Mouse (Mus musculus) megakaryocyte progenitor cell, adult 5-6 weeks (primary cell): ENCODE data around the gene Igfbp3. TPM values are rescaled to one million over a fixed set of nuclear protein-coding genes. Genes with fewer than 3 reads are reported as not detected.

Experiments used
- ATAC-seq: replicated peaks from 2 replicates; pipeline ENCODE4 v1.8.0; 2016; ENCODE audit warnings: mild to moderate bottlenecking, moderate TSS enrichment, inconsistent platforms; ENCODE audit not compliant: poor library complexity
- total RNA-seq, 2 experiments: library from RNA; stranded (forward) in 1 of 2; stranded (reverse) in 1 of 2; fragments of 157-497, 149-512 nt in 1 of 2; fragments of 200-1000 nt in 1 of 2; gene quantifications; 2 replicates each; pipeline versions ENCODE4 v1.2.3 to v1.2.4; 2015 to 2017

The Igfbp3 gene
- total RNA-seq, 2 experiments from 2014 or later, result not detected

DNA sequence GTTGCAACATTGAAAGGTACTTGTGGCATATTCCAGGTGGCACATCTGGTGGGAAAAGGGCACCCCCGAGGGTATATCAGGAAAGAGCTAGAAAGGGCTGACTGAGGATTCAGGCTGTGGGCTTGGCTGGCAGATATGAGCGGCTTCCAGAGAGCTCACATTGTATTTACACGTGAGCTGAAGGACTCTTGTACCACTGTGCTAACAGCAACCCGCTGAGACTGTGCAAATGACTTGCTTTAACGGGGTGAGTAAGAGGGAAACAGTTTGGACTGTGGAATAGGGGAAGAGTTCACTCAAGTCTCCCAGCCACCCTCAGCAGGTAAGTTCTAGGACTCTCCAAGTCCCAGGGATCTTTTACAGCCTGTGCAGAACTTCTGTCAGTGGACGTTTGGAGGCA is 40.1 kb downstream of the Igfbp3 start:
- no peak for ATAC-seq

DNA sequence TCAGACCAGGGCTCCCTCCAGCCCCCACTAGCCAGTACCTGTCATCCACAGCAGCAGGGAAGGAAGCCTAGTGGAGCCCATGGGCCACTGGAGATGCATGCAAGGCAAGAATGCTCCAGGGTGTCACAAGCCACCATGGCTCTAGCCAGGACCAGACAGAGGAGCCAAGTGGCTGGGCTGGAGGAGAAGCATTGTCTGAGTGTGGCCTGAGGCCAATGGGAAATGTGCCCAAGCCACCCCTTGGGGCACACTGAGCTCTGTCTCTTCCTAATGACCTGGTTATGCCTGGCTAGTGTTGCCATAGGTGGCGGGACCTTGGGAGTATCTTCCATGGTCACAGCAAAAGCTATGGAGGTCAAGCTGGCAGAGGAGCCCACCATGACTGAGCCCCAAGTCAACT is 44.1 kb downstream of the Igfbp3 start:
- no peak for ATAC-seq

DNA sequence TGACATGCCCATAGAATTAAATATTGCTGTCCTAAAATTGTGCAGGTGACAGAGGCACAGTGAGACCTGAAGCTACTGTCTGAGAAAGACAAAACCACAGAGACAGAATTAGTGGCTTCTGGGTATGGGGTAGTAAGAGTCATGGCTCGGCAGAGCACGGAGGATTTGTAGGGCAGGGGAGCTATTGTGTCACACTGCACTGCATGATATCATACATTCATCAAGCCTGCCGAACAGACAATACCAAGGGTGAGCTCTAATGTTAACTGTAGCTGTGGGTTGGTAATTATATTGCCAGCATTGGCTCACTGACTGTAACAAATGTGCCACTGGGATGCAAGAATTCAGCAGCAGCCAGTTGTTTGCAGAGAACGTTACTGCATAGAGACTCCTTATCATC is 49.3 kb downstream of the Igfbp3 start:
- ATAC-seq, result no peak

DNA sequence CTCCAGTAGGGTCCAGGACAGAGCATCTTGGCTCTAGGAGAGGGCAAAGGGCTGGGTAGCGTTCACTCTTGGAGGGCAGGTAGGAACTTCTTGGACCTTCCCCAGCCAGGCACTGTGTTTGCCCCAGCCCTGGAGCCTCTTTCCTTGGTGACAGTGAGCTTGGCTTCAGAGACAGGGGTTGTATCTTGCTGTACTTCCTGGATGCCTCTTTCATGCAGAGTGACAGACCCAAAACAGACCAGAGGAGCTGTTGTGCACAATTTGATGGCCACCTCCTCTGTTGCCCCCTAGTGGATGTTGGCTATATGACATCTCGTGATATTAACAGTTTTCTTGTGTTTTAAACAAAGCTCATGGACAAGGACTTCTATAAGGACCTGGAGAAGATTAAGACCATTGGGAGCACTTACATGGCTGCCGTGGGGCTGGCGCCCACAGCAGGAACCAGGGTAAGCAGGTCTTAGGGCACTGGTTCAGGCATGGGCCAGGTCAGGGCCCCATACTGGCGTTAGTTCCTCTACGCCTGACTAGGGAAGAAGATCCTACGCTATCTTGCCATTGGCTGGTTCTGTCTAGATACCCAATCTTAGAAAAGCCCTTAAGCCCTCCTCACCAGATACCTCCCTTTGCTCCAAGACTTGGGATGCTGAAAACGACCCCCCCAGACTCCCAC is 52.1 kb downstream of the Igfbp3 start:
- peak; percentile 65 for ATAC-seq

DNA sequence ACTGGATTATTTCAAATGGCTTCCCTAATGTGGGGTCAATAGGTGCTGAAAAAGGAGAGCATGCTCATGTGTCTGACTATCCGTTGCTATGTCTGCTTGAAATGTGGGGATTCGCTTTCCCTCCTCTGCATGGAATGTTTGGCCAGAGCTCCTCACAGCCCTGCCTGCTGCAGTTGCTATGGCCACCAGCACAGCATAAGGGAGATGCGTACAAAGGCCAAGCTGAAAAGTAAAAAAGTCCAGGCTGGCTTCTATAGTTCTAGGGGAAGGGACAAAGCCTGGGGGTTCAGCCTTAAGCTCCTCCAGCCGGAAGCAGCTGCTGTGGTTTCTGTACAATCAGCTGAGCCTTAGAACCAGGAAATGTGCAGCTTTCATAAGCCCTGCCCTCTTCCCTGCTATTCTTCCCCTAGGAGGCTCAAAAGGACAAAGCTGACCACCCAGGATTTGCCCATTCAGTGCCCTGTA is 53.1 kb downstream of the Igfbp3 start:
- ATAC-seq, result no peak

DNA sequence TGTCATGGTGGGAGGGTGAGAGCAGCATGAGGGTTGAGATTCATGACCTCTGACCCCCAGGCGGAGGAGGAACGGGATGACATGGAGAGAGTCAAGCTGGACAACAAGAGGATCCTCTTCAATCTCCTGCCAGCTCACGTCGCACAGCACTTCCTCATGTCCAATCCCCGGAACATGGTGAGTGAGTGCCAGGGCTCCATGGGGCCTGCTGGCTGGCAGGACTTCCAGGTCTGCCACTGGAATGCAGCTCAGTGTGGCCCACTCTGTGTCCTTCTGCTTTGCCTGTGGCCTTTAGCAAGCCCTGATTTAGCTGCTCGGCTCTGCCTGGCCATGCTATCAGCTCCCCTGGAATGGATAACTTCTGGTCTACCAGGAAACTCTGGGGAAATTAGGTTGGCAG is 53.6 kb downstream of the Igfbp3 start:
- ATAC-seq, result no peak

DNA sequence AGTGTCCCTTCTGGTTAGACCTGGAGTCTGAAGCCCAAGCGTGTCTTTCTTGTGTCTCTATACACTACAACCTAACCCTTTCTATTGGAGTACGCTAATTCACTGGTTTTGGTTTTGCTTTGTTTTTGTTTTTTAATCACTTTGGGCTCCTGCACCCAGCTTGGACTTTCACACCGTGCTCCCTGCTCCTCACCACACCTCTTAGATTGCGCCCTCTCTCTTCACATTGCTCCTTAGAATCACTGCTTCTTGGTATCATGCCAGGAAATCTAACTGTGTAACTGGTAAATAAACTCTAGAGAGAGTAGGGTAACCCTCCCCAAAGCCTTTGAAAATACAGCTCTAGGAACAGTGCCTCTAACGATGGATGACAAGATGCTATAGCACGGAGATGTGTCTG is 55.5 kb downstream of the Igfbp3 start:
- ATAC-seq, result no peak

DNA sequence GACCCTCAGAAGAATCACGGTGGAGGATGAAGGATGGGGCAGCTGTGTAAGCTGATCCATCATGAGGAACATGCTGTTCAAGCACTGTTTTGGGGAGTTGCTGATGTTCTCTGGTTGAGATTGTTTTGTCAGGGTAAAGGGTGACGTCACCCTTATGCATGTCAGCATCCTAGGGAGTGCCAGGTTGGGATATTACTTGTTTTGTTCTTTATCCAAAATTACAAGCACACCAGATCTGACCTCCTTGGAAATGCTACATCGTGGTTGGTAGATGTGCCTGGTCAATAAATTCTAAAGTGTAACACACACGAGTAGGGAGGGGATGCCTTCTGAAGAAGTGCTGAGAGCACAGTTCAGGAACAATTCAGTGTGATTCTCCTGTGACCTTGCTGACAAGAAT is 57.3 kb downstream of the Igfbp3 start:
- no peak for ATAC-seq

Other genes with a start within 250 kb of the Igfbp3 start
- gene Adcy1, start 150.4 kb downstream of the Igfbp3 start, total RNA-seq (2015), result 0.02 TPM in 1 of 2 replicates, not detected in the other
- not detected in 2 replicates for gene Adcy1, start 150.4 kb downstream of the Igfbp3 start, total RNA-seq (2017)
- not detected in 2 replicates for gene Gm11985, start 25.4 kb downstream of the Igfbp3 start, total RNA-seq (2015)
- not detected in 2 replicates for gene Gm11985, start 25.4 kb downstream of the Igfbp3 start, total RNA-seq (2017)
- not detected in 2 replicates for gene Igfbp1, start 16.1 kb downstream of the Igfbp3 start, total RNA-seq (2015)
- not detected in 2 replicates for gene Igfbp1, start 16.1 kb downstream of the Igfbp3 start, total RNA-seq (2017)